Mouse (Mus musculus) C2C12 (cell line): ENCODE measurements at regions not wholly inside any gene's neighbourhood (a gene's known extent, or its start where the extent isn't known, plus 50 kb on each side); places are given as distances from the start of the nearest gene placed in this dataset.

Experiments used
- H3K27me3 ChIP-seq: one replicate; pipeline ENCODE4 v1.6.1; 2011; ENCODE audit not compliant: control insufficient read depth, insufficient read depth, insufficient read length
- H3K36me3 ChIP-seq: one replicate; pipeline ENCODE4 v1.6.1; 2011; ENCODE audit not compliant: control insufficient read depth, insufficient read depth
- H3K4me3 ChIP-seq: one replicate; pipeline ENCODE4 v1.5.1; 2011; ENCODE audit warnings: mild to moderate bottlenecking, control low read depth; ENCODE audit not compliant: poor library complexity, insufficient read depth, severe bottlenecking
- H3K79me2 ChIP-seq: one replicate; pipeline ENCODE4 v1.6.1; 2011; ENCODE audit not compliant: control insufficient read depth, insufficient read depth
- H3K79me3 ChIP-seq: one replicate; pipeline ENCODE4 v1.6.1; 2011; ENCODE audit warnings: low read depth, control low read depth
- H3ac ChIP-seq: one replicate; pipeline ENCODE3; 2011; ENCODE audit warnings: low read depth; ENCODE audit not compliant: control insufficient read depth, insufficient read length
- CEBPB ChIP-seq: IDR thresholded peaks from one replicate; pipeline ENCODE4 v1.6.1; 2011; ENCODE audit warnings: low read depth, mild to moderate bottlenecking, control low read depth, moderate library complexity
- CTCF ChIP-seq: IDR thresholded peaks from one replicate; pipeline ENCODE4 v1.5.1; 2011; ENCODE audit not compliant: control insufficient read depth, insufficient read depth, insufficient read length
- FOSL1 ChIP-seq: IDR thresholded peaks from one replicate; pipeline ENCODE4 v1.8.0; 2011; ENCODE audit warnings: mild to moderate bottlenecking, low read length; ENCODE audit not compliant: poor library complexity, insufficient read depth, severe bottlenecking
- MAX ChIP-seq: IDR thresholded peaks from one replicate; pipeline ENCODE4 v1.6.1; 2011; ENCODE audit warnings: mild to moderate bottlenecking, control low read depth
- MYOD1 ChIP-seq: IDR thresholded peaks from one replicate; pipeline ENCODE4 v1.6.1; 2011; ENCODE audit warnings: low read depth; ENCODE audit not compliant: control insufficient read depth, insufficient read length
- MYOG ChIP-seq: IDR thresholded peaks from one replicate; pipeline ENCODE4 v1.6.1; 2011; ENCODE audit not compliant: control insufficient read depth, insufficient read length; ENCODE audit errors: extremely low read depth
- USF1 ChIP-seq: IDR thresholded peaks from one replicate; pipeline ENCODE4 v1.6.1; 2011; ENCODE audit warnings: low read depth, mild to moderate bottlenecking, control low read depth, moderate library complexity

DNA sequence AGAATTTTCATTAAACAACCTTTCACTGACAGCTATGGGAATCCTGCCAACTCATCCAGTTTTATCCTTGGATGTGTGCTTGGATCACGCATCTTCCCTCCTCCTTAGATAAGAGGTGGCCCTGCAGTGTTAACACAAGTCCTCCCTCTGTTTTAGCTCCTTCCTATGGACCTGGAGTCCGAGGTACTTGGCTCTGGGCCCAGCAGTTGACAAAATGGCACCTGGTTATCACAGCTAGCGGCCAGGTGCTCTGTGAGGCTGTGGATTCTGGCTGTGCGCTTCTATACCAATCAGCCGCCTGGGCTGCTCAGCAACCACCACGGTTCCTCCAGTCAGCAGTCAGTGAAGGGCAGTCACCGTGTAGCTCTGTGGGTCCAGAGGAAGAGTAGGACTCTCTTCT, 157.4 kb downstream of the Prdm2 start:
- Histone ChIP-seq H3K27me3 (no peaks in the 10 kb centered on the region), H3K79me3 (no peaks in the 10 kb centered on the region), H3K79me2 (no peaks in the 10 kb centered on the region), H3K4me3 (no peak overlapping the region), H3K36me3 (no peaks in the 10 kb centered on the region), H3ac (no peak overlapping the region)
- TF ChIP-seq MYOG (no peak), FOSL1 (no peak), MYOD1 (no peak), CTCF (no peak), USF1 (no peak), CEBPB (no peak), MAX (no peak)

DNA sequence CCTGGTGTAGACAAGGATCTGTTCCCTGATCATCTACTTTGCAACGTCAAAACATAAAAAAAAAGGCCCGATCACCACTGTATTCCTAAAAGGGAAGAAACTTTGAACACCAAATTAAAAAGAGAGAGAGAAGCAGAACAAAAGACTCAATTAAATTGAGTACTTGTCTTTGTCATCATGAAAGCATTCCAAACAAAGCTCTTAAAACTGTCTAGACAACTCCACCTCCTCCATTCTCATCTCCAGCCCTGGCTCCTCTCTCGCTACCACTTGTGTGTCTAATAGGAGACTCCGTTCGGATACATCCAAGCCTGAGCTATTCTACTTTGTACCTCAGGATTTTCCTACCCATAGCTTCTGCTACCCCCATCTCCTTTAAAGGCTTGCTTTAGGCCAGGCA, 159.8 kb downstream of the Prdm2 start:
- Histone ChIP-seq H3K79me2 (no peaks in the 10 kb centered on the region), H3K4me3 (no peak overlapping the region), H3K27me3 (no peaks in the 10 kb centered on the region), H3K79me3 (no peaks in the 10 kb centered on the region), H3K36me3 (no peaks in the 10 kb centered on the region), H3ac (no peak overlapping the region)
- TF ChIP-seq MYOG (no peak), CTCF (no peak), FOSL1 (no peak), MYOD1 (no peak), CEBPB (no peak), MAX (no peak), USF1 (no peak)

DNA sequence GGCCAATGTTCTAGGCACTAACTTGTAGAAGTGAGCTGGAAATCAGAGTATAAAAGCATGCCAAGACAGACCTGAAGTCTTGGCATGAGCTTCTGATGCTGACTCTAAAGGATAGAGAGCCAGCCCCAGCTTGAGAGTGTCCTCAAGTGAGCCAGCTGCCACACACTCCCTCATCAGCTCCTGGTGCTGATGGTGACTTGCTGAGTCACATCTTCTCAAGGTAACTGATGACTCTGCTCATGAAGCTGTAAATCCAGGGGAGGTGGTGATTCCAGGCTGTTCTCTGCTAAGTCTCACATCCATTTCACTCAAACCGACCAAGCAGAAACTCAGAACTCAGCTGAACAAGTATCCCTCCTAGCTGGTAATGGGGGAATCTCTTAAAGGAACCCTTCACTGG, 161.6 kb downstream of the Prdm2 start:
- TF ChIP-seq MAX, result no peak
- no peak for TF ChIP-seq MYOG
- TF ChIP-seq CTCF, result no peak
- TF ChIP-seq USF1, result no peak
- no peak for TF ChIP-seq MYOD1
- TF ChIP-seq FOSL1, result no peak
- TF ChIP-seq CEBPB, result no peak
- H3ac ChIP-seq, result no peak overlapping the region
- no peaks in the 10 kb centered on the region for H3K79me2 ChIP-seq
- H3K27me3 ChIP-seq, result no peaks in the 10 kb centered on the region
- no peaks in the 10 kb centered on the region for H3K79me3 ChIP-seq
- H3K36me3 ChIP-seq, result no peaks in the 10 kb centered on the region
- H3K4me3 ChIP-seq, result no peak overlapping the region

DNA sequence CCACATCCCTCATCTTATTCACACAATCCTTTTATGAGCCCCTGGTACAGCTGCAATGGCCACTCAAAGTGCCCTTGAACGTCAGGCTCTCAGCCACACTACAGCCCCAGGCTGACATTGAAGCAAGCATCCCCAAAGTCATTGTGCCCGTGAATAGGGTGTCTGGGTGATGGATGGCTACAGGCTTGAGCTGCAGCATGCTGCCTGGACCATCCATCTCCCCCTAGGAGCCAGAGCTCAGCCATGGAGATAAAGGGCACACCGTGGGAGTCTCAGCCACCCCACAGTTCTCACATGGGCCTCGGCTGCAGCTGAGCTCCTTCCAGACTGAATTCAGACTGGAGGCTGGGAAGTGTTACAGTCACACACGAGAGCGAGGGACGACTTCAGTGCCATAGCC, 167.6 kb downstream of the Prdm2 start:
- Histone ChIP-seq H3ac (no peak overlapping the region), H3K27me3 (no peaks in the 10 kb centered on the region), H3K36me3 (no peaks in the 10 kb centered on the region), H3K79me2 (no peaks in the 10 kb centered on the region), H3K79me3 (no peaks in the 10 kb centered on the region), H3K4me3 (no peak overlapping the region)
- no peak for TF ChIP-seq CEBPB
- TF ChIP-seq MYOG, result no peak
- no peak for TF ChIP-seq MYOD1
- TF ChIP-seq FOSL1, result no peak
- no peak for TF ChIP-seq USF1
- no peak for TF ChIP-seq CTCF
- no peak for TF ChIP-seq MAX

DNA sequence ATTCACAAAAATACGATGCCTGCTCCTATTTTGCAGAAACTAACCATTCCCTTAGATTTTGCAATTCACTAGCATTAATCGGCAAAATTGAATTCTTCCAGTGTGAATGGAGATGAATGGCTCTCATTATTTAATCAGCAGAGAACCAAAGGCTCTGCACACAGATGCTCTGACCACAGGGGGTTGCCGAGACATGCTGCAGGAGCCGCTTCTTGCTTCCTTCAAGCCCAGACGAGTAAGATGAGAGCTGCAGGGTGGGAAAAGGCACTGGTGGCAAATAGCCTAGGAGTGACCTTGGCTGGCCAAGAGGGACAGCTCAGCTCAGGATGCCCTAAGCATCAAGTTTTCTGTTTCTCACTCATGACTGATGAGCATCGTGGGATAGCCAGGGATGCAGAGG, 170.0 kb downstream of the Prdm2 start:
- H3K27me3 ChIP-seq, result no peaks in the 10 kb centered on the region
- no peak overlapping the region for H3K4me3 ChIP-seq
- no peaks in the 10 kb centered on the region for H3K79me3 ChIP-seq
- no peaks in the 10 kb centered on the region for H3K36me3 ChIP-seq
- TF ChIP-seq MYOD1 (no peak), FOSL1 (no peak), MYOG (no peak), MAX (no peak), USF1 (no peak), CTCF (no peak), CEBPB (no peak)
- no peaks in the 10 kb centered on the region for H3K79me2 ChIP-seq
- no peak overlapping the region for H3ac ChIP-seq

DNA sequence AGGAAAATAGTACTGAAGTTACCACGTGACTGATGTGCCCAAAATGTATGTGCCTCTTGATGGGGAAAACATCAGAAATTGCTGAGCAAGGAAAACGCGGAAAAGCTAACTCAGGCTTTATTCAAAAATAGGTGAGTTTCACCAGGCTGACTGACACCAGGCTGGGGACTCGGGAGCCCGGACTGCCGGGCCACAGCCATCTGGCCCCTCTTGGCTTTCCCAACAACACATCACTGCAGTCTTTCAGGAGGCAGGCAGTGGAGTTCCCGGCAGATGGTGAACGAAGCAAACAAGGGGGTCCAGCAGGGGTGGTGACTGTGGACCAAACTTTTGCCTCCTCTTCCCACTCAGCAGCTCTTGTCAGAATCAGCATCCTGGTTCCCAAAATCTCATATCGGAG, 174.2 kb downstream of the Prdm2 start:
- Histone ChIP-seq H3K36me3 (no peaks in the 10 kb centered on the region), H3K27me3 (no peaks in the 10 kb centered on the region), H3ac (no peak overlapping the region), H3K79me3 (no peaks in the 10 kb centered on the region), H3K79me2 (no peaks in the 10 kb centered on the region), H3K4me3 (no peak overlapping the region)
- TF ChIP-seq MYOD1, result no peak
- TF ChIP-seq USF1, result no peak
- no peak for TF ChIP-seq MAX
- TF ChIP-seq CTCF, result no peak
- no peak for TF ChIP-seq FOSL1
- TF ChIP-seq CEBPB, result no peak
- no peak for TF ChIP-seq MYOG
